Comparison of ENCODE assay signal across 8 mouse cellular contexts in genomic region chr13:94883966-94884960, GRCm38 (mm10). TPM values are rescaled to one million over a fixed set of nuclear protein-coding genes. Genes with fewer than 3 reads are reported as not detected.
DNase-seq lines count a peak whose midpoint lies in the region; ATAC-seq lines count a peak whose summit lies in the region.

No protein-coding gene starts in this region.

- WGBS in heart, embryonic 11.5 days (ENCODE audit: insufficient replicate concordance): 2% methylated on average over 36 of the region's 36 CpGs
- 2% methylated on average over 36 of the region's 36 CpGs for WGBS in hindbrain, embryonic 12.5 days
- WGBS in midbrain, embryonic 13.5 days: under 1% methylated on average over 36 of the region's 36 CpGs

- DNase-seq in heart, postnatal 25 days (ENCODE audit: low spot score): no peak
- DNase-seq in R1 (ENCODE audit: low read depth, low spot score): peak; percentile 62
- no peak for DNase-seq in gastrocnemius, adult 8-10 months (ENCODE audit: low spot score in 2 of 2)
- DNase-seq in frontal cortex, adult 2 months (ENCODE audit: extremely low spot score in 1 of 2, low spot score in 1 of 2): no peak

- H3K27ac ChIP-seq in heart, embryonic 11.5 days (ENCODE audit: low read depth, low read length): no peak overlapping the region
- H3K27ac ChIP-seq in hindbrain, embryonic 12.5 days: peak overlapping the region; percentile 75
- H3K27ac ChIP-seq in midbrain, embryonic 13.5 days: no peak overlapping the region; the same call in 1 of the 2 replicates

- no peaks in the 10 kb centered on the region for H3K36me3 ChIP-seq in heart, embryonic 11.5 days (ENCODE audit: control insufficient read depth, insufficient read depth, low read length)
- H3K36me3 ChIP-seq in hindbrain, embryonic 12.5 days: no peaks in the 10 kb centered on the region
- H3K36me3 ChIP-seq in midbrain, embryonic 13.5 days: no peaks in the 10 kb centered on the region

- no peaks in the 10 kb centered on the region for H3K9me3 ChIP-seq in heart, embryonic 11.5 days (replicated peaks; ENCODE audit: control insufficient read depth, low read length)
- no peaks in the 10 kb centered on the region for H3K9me3 ChIP-seq in hindbrain, embryonic 12.5 days (replicated peaks)
- no peaks in the 10 kb centered on the region for H3K9me3 ChIP-seq in midbrain, embryonic 13.5 days

- no peak for ATAC-seq in heart, embryonic 11.5 days (replicated peaks; ENCODE audit: insufficient number of reproducible peaks, low FRiP score, low TSS enrichment)
- ATAC-seq in hindbrain, embryonic 12.5 days (ENCODE audit: low FRiP score): no peak
- peak; percentile 12; the same call in 1 of the 2 replicates for ATAC-seq in midbrain, embryonic 13.5 days
- no peak for ATAC-seq in frontal cortex, adult (ENCODE audit: low TSS enrichment)

- intact Hi-C loops in heart, postnatal 25 days (cut with DNase I): no loop called here

- H3K4me1 ChIP-seq in heart, embryonic 11.5 days (ENCODE audit: control insufficient read depth, insufficient read depth, low read length): peaks cover 19% of the 10 kb centered on the region
- H3K4me1 ChIP-seq in hindbrain, embryonic 12.5 days: peaks cover 20% of the 10 kb centered on the region
- peaks cover 22% of the 10 kb centered on the region for H3K4me1 ChIP-seq in midbrain, embryonic 13.5 days (replicated peaks)

- H3K4me2 ChIP-seq in heart, embryonic 11.5 days: peak overlapping the region; percentile 93
- peak overlapping the region; percentile 74 for H3K4me2 ChIP-seq in hindbrain, embryonic 12.5 days (replicated peaks)
- H3K4me2 ChIP-seq in midbrain, embryonic 13.5 days (replicated peaks): peak overlapping the region; percentile 64

- peak overlapping the region; percentile 52 for H3K4me3 ChIP-seq in heart, embryonic 11.5 days (ENCODE audit: low read depth, low read length)
- H3K4me3 ChIP-seq in hindbrain, embryonic 12.5 days: peak overlapping the region; percentile 39
- H3K4me3 ChIP-seq in midbrain, embryonic 13.5 days (replicated peaks): peak overlapping the region; percentile 39

- peaks cover 79% of the 10 kb centered on the region for H3K27me3 ChIP-seq in heart, embryonic 11.5 days (ENCODE audit: control insufficient read depth, insufficient read depth, low read length)
- H3K27me3 ChIP-seq in hindbrain, embryonic 12.5 days: peaks cover 87% of the 10 kb centered on the region
- peaks cover 93% of the 10 kb centered on the region for H3K27me3 ChIP-seq in midbrain, embryonic 13.5 days

- H3K9ac ChIP-seq in heart, embryonic 11.5 days (ENCODE audit: low read depth, low read length): no peak overlapping the region
- H3K9ac ChIP-seq in hindbrain, embryonic 12.5 days: peak overlapping the region; percentile 58
- H3K9ac ChIP-seq in midbrain, embryonic 13.5 days (replicated peaks): 0 out of 2 replicates have a peak overlapping the region, but pooled peaks have one; percentile 41

RNA-seq across cellular contexts. Expression of gene Otp, which starts 8.9 kb away (rescaled TPM):
- polyA plus RNA-seq in heart, embryonic 11.5 days (2014; fragmentation: Nextera tagmentation; extraction: Ambion mirVana): not detected in 2 replicates
- total RNA-seq in heart, postnatal 25 days (2021): not detected
- 11.2 and 15.8 TPM in 2 replicates for polyA plus RNA-seq in hindbrain, embryonic 12.5 days (2016; fragmentation: Nextera tagmentation; extraction: Ambion mirVana)
- polyA plus RNA-seq in midbrain, embryonic 13.5 days (2015; fragmentation: Nextera tagmentation; extraction: Ambion mirVana): 5.3 and 5.4 TPM in 2 replicates
- not detected for total RNA-seq in gastrocnemius, adult 8-10 months (2022)
- polyA plus RNA-seq in frontal cortex, adult 2 months (2012; rRNA removed): 0.10 and 0.17 TPM in 2 replicates
